Mouse (Mus musculus) embryonic facial prominence, embryonic 11.5 days (tissue): ENCODE results near the gene Yipf2. TPM values are rescaled to one million over a fixed set of nuclear protein-coding genes. Genes with fewer than 3 reads are reported as not detected.

ENCODE experiments used
- ATAC-seq: fragments of 200-750 bp; cut with Nextera tagmentation; replicated peaks from 2 replicates; pipeline ENCODE4 v1.8.0; 2017; ENCODE audit warnings: low read depth; ENCODE audit not compliant: insufficient number of reproducible peaks, low FRiP score, low TSS enrichment
- DNase-seq: peaks from one replicate; pipeline ENCODE4 v3.0.0-alpha.2; 2015; ENCODE audit warnings: low spot score
- H3K27ac ChIP-seq: fragments of 300-500 bp; sonication (generic); replicated peaks from 2 replicates; pipeline ENCODE4 v1.5.1; 2014; ENCODE audit warnings: mild to moderate bottlenecking, low read depth, low read length, control low read depth
- H3K27me3 ChIP-seq: fragments of 300-500 bp; sonication (generic); 2 replicates; pipeline ENCODE4 v1.6.1; 2014; ENCODE audit warnings: mild to moderate bottlenecking, low read length, moderate library complexity, mixed read lengths; ENCODE audit not compliant: control insufficient read depth, insufficient read depth
- H3K36me3 ChIP-seq: fragments of 300-500 bp; sonication (generic); replicated peaks from 2 replicates; pipeline ENCODE4 v1.6.1; 2014; ENCODE audit warnings: low read depth, mild to moderate bottlenecking, low read length, moderate library complexity, mixed read lengths; ENCODE audit not compliant: control insufficient read depth, insufficient read depth
- H3K4me1 ChIP-seq: fragments of 300-500 bp; sonication (generic); 2 replicates; pipeline ENCODE4 v1.6.1; 2014; ENCODE audit warnings: low read length, mixed read lengths; ENCODE audit not compliant: control insufficient read depth, insufficient read depth
- H3K4me2 ChIP-seq: fragments of 300-500 bp; sonication (generic); 2 replicates; pipeline ENCODE4 v1.6.1; 2014; ENCODE audit warnings: low read depth, mild to moderate bottlenecking, control low read depth, low read length, moderate library complexity
- H3K4me3 ChIP-seq: fragments of 300-500 bp; sonication (generic); 2 replicates; pipeline ENCODE4 v1.5.1; 2014; ENCODE audit warnings: low read depth, low read length, control low read depth
- H3K9ac ChIP-seq: fragments of 300-500 bp; sonication (generic); replicated peaks from 2 replicates; pipeline ENCODE4 v1.6.1; 2014; ENCODE audit warnings: mild to moderate bottlenecking, control low read depth, low read length
- H3K9me3 ChIP-seq: fragments of 300-500 bp; sonication (generic); replicated peaks from 2 replicates; pipeline ENCODE4 v1.6.1; 2016; ENCODE audit warnings: mild to moderate bottlenecking, low read length, inconsistent platforms, mixed read lengths; ENCODE audit not compliant: control insufficient read depth
- WGBS: fragments of 180-500 bp; shearing (Covaris S2); extraction: QIAGEN DNeasy Blood & Tissue Kit; methylation state at CpG from one replicate; pipeline ENCODE4 v1.1.7; 2014; 5-methylcytosine and 5-hydroxymethylcytosine counted together
- polyA plus RNA-seq: library from polyadenylated mRNA; unstranded; fragments of >200 nt; fragmentation: Nextera tagmentation; extraction: Ambion mirVana; gene quantifications from 2 replicates; pipeline ENCODE4 v1.2.1, GENCODE M21; 2014

Yipf2 gene
- polyA plus RNA-seq, 1 experiment from 2014 or later: 13.1 TPM

- 88% methylated on average over 1 of the region's 1 CpGs for WGBS
- H3K36me3 ChIP-seq: no peaks in the 10 kb centered on the region; the same call in 1 of the 2 replicates
- DNase-seq: no peak
- no peaks in the 10 kb centered on the region for H3K27me3 ChIP-seq
- H3K9me3 ChIP-seq: no peaks in the 10 kb centered on the region
- no peak overlapping the region for H3K4me2 ChIP-seq
- no peak for ATAC-seq
- H3K4me1 ChIP-seq: no peaks in the 10 kb centered on the region
- H3K9ac ChIP-seq: no peak overlapping the region
- no peak overlapping the region for H3K4me3 ChIP-seq
- H3K27ac ChIP-seq: no peak overlapping the region
These were observed 26.1 kb downstream of the Yipf2 start for GRCm38 (mm10) chr9:21566538-21566937.

GRCm38 (mm10) chr9:21565004-21565586 lies 27.5 kb downstream of the Yipf2 start:
- no peaks in the 10 kb centered on the region for H3K4me1 ChIP-seq
- H3K9me3 ChIP-seq: no peaks in the 10 kb centered on the region
- no peak for DNase-seq
- no peak overlapping the region for H3K4me2 ChIP-seq
- no peak for ATAC-seq
- H3K36me3 ChIP-seq: no peaks in the 10 kb centered on the region
- H3K9ac ChIP-seq: no peak overlapping the region
- WGBS: 90% methylated on average over 4 of the region's 4 CpGs
- no peak overlapping the region for H3K4me3 ChIP-seq
- no peak overlapping the region for H3K27ac ChIP-seq
- H3K27me3 ChIP-seq: no peaks in the 10 kb centered on the region

DNA sequence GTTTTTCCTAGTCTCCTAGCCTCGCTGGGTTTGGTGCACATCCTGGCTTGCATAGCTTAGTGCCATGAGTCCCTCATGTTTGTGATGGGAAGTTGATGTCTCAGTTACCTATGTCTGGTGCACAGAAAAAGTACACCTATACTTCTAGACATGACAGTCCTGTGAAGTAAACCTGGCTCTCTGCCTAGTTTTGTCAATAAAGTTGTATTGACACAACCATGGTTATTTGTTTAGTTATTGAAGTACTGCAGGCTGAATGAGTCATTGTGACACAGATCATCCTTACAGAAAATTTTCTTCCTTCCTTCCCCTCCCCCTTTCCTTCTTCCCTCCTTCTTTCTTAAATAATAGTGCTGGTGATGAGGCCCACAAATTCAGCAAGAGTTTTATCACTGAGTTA lies 28.2 kb downstream of the Yipf2 start:
- H3K27me3 ChIP-seq: no peaks in the 10 kb centered on the region
- H3K4me2 ChIP-seq: no peak overlapping the region
- no peaks in the 10 kb centered on the region for H3K9me3 ChIP-seq
- 82% methylated on average over 1 of the region's 1 CpGs for WGBS
- ATAC-seq: no peak
- no peak for DNase-seq
- no peak overlapping the region for H3K9ac ChIP-seq
- H3K4me3 ChIP-seq: no peak overlapping the region
- no peaks in the 10 kb centered on the region for H3K36me3 ChIP-seq
- H3K27ac ChIP-seq: no peak overlapping the region
- H3K4me1 ChIP-seq: no peaks in the 10 kb centered on the region

DNA sequence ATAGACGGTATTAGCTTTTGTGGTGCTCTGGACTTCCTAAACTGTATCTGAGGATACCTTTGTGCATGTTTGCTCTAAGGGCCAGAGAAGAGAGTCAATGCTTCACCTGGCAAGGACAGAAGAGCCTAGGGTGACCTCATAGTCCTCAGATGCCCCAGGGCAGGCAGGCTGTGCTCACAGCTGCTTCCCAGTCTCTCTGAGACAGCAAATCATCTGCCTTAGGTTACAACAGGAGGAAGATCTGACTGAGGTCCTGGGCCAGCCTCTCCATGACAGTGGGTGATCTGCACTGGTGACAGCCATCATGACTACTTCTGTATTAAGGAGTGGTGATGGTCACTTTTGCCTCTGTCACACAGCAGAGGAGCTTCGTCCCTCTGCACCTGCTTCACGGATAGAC lies 33.5 kb downstream of the Yipf2 start:
- ATAC-seq: no peak
- Histone ChIP-seq H3K27me3 (no peaks in the 10 kb centered on the region), H3K4me3 (no peak overlapping the region), H3K4me2 (no peak overlapping the region), H3K36me3 (no peaks in the 10 kb centered on the region), H3K9me3 (no peaks in the 10 kb centered on the region), H3K27ac (no peak overlapping the region), H3K4me1 (no peaks in the 10 kb centered on the region), H3K9ac (no peak overlapping the region)
- WGBS: 96% methylated on average over 3 of the region's 3 CpGs
- DNase-seq: no peak

DNA sequence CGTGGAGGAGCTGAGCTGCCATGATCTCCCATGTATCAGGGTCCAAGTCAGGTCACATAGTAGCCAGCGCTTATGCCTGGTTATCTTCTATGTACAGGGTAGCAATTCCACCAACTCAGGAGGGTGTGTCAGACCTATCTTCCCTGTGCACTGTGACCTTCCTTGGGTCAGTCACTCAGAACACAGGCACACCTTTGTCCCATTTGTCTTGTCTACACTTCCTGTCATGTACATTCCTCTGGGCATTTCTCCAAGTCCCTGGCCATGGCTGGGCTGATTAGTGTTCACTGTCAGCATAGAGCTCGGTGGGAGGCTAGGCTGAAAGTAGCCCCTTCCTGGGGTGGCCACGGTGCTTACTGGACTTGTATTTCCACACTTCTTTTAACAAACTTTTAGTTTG lies 34.3 kb downstream of the Yipf2 start:
- Histone ChIP-seq H3K4me1 (no peaks in the 10 kb centered on the region), H3K4me3 (no peak overlapping the region), H3K4me2 (no peak overlapping the region), H3K9ac (no peak overlapping the region), H3K27me3 (no peaks in the 10 kb centered on the region), H3K9me3 (no peaks in the 10 kb centered on the region), H3K36me3 (no peaks in the 10 kb centered on the region), H3K27ac (no peak overlapping the region)
- WGBS: 88% methylated on average over 4 of the region's 4 CpGs
- DNase-seq (no peak), ATAC-seq (peak; percentile 22; the same call in 1 of the 2 replicates)

- Histone ChIP-seq H3K4me2 (no peak overlapping the region), H3K4me1 (no peaks in the 10 kb centered on the region), H3K4me3 (no peak overlapping the region), H3K9me3 (no peaks in the 10 kb centered on the region), H3K27me3 (no peaks in the 10 kb centered on the region), H3K36me3 (no peaks in the 10 kb centered on the region), H3K27ac (no peak overlapping the region), H3K9ac (no peak overlapping the region)
- ATAC-seq: no peak
- 86% methylated on average over 2 of the region's 2 CpGs for WGBS
- no peak for DNase-seq
These were observed 35.1 kb downstream of the Yipf2 start for GRCm38 (mm10) chr9:21557556-21557955.

DNA sequence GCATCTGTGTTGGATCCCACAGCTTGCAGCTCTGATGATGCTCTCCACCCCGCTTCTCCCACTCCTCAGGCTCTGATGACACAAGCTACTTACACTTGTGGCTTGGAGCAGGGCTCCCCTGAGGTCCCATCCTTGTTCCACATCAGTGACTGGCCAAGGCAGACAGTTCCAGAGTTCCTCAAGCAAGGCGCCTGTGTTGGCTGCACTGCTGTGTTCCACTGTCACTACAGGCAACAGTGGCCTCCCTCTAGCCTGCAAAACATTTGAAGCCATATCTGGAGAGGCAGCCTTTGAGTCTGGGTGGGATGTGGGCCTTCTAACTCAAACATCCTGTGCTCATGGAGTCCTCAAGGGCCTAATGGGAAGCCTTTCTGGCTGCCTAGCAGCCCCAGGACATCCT lies 35.6 kb downstream of the Yipf2 start:
- Histone ChIP-seq H3K4me3 (no peak overlapping the region), H3K4me1 (no peaks in the 10 kb centered on the region), H3K36me3 (no peaks in the 10 kb centered on the region), H3K9ac (no peak overlapping the region), H3K9me3 (no peaks in the 10 kb centered on the region), H3K27ac (no peak overlapping the region), H3K27me3 (no peaks in the 10 kb centered on the region), H3K4me2 (no peak overlapping the region)
- DNase-seq (no peak), ATAC-seq (no peak)
- WGBS: 86% methylated on average over 2 of the region's 2 CpGs

DNA sequence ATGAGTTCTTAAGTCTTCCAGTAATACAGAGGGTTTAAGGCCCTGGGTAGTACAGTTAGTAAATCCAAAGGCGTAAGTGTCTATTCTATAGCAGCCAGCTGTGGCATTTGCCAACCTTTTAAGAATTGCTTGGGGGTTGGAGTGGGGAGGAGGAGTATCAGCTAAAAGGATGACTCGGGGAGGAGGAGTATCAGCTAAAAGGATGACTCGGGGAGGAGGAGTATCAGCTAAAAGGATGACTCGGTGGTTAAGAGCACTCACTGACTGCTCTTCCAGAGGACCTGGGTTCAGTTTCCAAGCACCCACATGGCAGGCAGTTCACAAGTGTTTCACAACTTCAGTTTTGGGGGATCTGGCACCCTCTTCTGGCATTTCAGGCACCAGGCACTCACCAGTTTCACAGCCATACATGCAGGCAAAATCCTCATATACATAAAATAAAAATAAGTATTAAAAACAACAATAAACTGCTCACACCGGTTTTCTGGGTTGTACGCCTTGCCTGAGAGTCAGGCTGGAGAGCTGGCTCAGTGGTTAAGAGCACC lies 37.4 kb downstream of the Yipf2 start:
- Histone ChIP-seq H3K27me3 (no peaks in the 10 kb centered on the region), H3K27ac (no peak overlapping the region), H3K9ac (no peak overlapping the region), H3K9me3 (no peaks in the 10 kb centered on the region), H3K4me1 (no peaks in the 10 kb centered on the region), H3K4me3 (no peak overlapping the region), H3K4me2 (no peak overlapping the region), H3K36me3 (no peaks in the 10 kb centered on the region)
- ATAC-seq (no peak), DNase-seq (no peak)
- WGBS: 87% methylated on average over 6 of the region's 6 CpGs
